Mouse (Mus musculus): Measurements from ENCODE around the gene Mxi1.

Gene Mxi1

DNA sequence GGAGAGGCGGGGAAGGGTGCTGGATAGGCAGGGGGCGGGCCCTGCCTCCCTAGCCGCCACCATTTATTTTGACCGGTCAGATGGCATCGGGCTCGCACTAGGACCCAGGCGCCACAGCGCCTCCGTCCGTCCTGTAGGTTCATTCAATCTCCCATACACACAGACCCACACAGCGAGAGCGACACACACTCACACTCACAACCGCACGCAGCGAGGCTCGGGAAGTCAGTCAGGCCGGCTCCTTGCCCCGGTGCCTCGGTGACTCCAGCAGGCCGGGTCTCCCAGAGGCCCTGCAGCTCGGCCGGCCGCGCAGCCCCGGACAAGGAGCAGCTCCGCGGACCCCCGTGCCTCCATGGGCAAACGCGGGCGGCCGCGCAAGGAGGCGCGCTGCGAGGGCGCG is at the start of gene Mxi1:
Gene Mxi1, plus strand, starts transcription at position 171 of the 400 bp plus-strand sequence.
- DNase-seq (ENCODE audit: low spot score in 2 of 2), result peak; percentile 84 to 85

DNA sequence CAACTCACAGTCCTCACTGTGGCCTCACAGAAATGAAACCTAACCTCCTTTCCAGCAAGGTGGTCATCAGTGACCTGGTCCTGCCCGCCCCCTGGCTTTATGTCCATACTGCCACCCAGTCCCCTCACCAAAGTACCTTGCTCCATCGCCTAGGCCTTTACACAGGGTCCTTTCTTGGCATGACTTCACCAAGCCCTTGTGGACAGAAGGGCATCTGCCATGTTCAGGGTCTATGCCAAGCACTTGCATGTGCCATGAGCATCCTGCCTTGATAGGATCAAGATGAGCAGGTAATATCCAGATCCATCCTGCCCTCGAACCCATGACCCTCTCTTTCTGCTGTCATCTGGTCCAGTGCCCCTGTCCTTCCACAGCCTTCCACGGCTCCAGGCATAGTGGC is 49.5 kb upstream of the Mxi1 start:
- DNase-seq (ENCODE audit: low spot score in 2 of 2), result no peak

GRCm38 (mm10) chr19:53262061-53262460 is 48.3 kb upstream of the Mxi1 start:
- no peak for DNase-seq (ENCODE audit: low spot score in 2 of 2)

GRCm38 (mm10) chr19:53263859-53264733 is 46.2 kb upstream of the Mxi1 start:
- DNase-seq (ENCODE audit: low spot score in 2 of 2), result no peak

- DNase-seq (ENCODE audit: low spot score in 2 of 2), result no peak
Observed at GRCm38 (mm10) chr19:53264821-53265727, 45.2 kb upstream of the Mxi1 start.

DNA sequence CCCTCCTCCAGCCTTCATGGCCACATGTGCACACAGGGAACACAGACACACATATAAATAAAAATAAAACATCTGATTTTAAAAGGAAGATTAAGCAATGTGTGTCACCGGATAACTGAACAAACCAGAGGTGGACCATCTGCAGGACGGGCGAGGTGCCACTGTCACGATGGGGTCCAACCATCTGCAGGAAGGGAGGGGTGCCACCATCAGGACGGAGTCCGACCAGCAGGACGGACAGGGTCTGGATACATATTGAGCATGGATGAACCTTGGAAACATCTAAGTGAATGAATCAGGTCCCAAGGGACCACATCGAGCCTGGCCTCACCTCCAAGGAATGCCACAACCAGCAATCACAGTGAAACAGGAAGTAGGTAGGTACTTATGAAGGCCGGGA is 43.0 kb upstream of the Mxi1 start:
- DNase-seq (ENCODE audit: low spot score in 2 of 2), result no peak

DNA sequence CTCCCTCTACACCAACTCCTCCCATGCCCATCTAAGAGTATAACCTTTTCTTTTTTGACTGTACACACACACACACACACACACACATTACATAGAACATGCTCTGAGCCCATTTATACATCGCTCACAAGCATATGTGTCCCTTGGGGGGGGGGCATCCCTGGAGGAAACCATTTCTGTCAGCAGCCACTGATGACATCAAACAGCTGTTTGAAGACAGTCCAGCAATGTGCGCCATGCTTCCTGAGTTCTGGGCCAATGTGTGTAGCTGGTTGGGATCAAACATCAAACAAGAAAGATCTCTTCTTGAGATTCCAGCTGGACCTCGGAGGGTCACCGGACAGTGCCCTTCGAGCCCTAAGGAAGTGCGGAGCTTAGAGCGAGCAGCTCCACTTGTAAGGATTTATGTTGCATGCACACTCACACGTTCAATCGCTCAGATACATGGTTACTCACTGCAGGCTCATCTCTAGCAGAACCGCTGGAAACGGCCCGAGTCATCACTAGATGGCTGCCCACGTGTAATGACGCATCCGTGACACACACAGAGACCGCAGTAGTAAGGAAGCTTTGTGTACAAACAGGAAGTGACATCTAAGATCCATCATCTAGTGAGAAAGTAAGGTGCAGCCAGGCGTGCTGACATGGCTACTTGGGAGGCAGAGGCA is 37.1 kb upstream of the Mxi1 start:
- no peak for DNase-seq (ENCODE audit: low spot score in 2 of 2)

DNA sequence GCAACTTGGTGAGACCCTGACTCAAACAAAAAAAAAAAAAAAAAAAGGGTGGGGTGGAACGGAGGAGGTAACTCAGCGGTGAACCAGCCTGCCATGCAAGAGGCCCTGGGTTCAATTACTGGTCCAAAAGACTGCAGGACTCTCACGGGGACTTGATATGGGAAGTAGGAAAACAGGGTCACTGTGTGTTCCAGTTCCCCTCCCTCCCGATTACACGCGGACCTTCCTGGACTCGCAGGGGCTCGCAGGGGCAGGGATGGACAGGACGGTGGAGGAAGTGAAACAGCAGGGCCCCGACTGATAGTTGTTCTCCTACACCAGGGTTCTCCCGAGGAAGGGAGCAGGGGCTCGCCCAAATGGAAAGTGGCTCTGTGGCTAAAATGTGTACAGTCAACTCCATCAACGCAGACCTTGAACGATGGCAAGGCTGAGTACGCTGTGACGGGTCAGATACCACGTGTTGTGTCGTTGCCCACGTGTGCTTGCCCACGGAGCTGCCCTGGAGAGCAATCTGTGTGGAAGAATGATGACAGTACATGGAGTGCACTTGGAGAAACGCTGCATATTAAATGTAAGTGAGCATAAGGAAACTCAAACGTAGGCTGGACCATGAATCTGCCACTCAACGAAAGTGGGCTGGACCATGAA is 36.4 kb upstream of the Mxi1 start:
- DNase-seq (ENCODE audit: low spot score in 2 of 2), result no peak

GRCm38 (mm10) chr19:53275204-53275603 is 35.1 kb upstream of the Mxi1 start:
- DNase-seq (ENCODE audit: low spot score in 2 of 2), result no peak

DNA sequence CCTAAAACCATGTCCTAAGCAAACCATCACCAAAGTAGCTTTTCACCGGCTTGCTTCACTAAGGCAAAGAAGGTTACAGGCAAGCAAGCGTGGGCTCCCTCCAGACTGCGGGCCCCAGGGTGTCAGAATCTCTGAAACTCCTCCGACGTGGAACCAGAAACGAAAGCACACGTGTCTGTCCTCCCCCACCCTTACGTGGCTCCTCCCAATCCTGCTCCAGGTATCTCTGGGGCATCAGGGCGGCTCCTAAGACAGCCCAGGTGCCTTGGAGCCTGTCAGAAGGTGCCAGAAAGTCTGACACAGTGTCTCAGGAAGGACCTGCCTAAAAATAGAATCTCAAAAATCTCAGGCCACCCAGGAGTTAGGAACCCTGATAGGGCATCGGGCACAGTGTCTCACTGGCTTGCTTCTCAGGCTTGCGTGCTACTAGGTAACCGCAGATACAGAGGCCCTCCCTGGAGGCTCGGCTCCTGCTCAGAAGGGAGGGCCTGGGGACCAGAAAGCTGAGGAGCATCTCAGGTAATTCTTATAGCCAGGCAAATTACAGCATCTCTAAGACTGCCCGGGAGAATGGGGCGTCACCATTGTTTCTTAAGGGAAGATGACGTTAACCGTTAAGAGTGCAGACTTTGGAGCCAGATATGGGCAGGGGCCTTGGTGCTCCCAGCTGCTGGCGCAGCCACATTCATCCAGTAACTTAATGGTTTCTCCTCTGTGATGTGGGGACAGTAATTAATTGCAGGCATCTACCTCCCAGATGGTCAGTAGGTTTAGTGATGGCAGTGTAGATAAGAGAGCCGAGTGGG is 33.2 kb upstream of the Mxi1 start:
- DNase-seq (ENCODE audit: low spot score in 2 of 2), result no peak

GRCm38 (mm10) chr19:53278491-53279415 is 31.6 kb upstream of the Mxi1 start:
- no peak for DNase-seq (ENCODE audit: low spot score in 2 of 2)

DNA sequence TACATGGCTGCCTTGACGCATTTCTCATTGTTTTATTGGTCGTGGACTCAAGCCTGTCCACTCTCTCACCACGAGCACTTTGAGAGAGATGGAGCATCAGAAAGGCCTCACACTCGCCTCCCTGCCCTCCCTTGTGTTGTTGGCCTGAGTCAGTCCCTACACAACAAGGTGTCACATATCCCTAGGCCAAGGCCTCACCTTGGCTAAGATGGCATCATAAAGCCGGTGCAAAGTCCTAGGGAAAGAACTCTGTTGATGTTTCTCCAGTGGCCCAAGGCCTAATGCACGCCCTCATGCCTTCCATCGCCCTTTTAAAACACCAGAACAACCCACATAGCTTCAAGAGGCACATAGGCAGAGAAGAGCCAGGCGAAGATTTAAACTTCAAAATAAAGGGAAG is 30.1 kb upstream of the Mxi1 start:
- DNase-seq (ENCODE audit: low spot score in 2 of 2), result no peak

DNA sequence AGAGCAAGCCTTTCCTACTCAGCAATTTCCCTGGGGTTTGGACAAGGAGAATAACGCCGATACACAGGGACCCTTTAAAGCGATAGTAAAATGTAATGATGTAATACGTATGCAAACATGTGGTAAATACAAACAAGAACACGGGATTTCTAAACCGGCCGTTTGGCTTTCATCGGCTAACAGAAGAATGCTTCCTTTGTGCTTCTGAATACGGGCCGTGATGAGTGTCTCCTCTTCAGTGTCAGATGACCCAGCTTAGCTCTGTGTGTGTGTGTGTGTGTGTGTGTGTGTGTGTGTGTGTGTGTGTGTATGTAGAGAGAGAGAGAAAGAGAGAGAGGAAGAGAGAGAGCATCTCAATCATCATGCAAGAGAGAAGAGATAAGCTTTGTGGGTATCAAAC is 27.7 kb upstream of the Mxi1 start:
- DNase-seq (ENCODE audit: low spot score in 2 of 2), result no peak

DNA sequence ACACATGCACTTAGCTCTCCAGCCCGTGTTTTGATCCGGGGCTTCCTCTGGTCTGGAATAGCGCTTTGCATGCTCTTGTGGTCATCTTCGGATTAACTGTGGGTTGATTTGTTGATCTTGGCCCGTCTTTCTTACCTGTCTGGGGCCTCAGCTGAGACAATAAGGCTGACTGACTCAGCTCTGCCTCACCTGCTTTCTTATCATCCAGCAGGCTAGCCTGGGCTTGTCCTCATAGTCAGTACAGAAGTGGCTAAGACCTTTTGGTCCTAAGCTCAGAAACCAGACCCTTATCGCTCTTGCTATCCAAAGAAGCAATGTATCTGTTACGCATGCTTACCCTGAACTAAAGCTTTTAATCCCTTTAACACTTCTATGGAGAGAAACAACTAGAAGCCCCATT is 26.6 kb upstream of the Mxi1 start:
- DNase-seq (ENCODE audit: low spot score in 2 of 2), result no peak

GRCm38 (mm10) chr19:53284268-53285208 is 25.8 kb upstream of the Mxi1 start:
- DNase-seq (ENCODE audit: low spot score in 2 of 2), result peak in 1 of 2 experiments; percentile 39

DNA sequence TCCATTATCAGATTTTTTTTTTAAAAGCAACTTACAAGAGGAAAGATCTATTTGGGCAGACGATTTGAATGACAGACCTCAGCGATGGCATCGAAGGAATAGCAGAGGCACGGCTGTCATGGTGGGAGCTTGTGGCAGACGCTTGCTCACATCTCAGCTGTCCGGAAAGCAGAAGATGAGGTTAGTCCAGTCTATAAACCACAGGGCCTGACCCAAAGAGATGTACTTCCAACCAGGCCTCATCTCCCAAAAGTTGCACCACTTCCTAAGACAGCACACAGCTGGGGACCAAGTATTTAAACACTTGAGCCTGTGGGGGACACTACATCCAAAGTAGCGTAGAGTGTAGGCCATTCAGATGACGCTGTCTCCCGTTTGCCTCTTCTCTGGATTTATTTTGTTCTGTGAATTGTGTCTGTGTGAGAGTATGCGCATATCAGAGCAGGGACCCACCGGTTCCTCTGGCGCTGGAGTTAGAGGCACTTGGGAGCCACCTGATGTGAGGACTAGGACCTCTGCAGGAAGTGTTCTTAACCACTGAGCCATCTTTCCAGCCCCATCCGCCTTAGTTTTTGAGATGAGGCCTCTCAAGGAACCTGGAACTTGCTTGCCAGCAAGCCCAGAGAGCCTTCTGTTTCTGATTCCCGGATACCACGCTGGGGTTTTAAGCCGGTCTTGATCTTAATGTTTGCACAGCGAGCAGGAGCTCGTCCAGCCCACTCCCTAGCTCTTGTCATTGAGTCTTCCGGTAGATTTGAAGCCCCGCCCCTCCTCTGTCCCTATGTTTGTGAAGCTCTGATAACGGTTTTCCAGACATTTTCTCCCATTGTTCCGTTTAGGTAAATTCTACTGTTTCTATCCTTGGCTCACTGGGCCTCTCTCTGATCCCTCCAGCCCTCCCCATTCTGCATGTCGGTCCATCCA is 13.7 kb upstream of the Mxi1 start:
- DNase-seq (ENCODE audit: low spot score in 2 of 2), result no peak

DNA sequence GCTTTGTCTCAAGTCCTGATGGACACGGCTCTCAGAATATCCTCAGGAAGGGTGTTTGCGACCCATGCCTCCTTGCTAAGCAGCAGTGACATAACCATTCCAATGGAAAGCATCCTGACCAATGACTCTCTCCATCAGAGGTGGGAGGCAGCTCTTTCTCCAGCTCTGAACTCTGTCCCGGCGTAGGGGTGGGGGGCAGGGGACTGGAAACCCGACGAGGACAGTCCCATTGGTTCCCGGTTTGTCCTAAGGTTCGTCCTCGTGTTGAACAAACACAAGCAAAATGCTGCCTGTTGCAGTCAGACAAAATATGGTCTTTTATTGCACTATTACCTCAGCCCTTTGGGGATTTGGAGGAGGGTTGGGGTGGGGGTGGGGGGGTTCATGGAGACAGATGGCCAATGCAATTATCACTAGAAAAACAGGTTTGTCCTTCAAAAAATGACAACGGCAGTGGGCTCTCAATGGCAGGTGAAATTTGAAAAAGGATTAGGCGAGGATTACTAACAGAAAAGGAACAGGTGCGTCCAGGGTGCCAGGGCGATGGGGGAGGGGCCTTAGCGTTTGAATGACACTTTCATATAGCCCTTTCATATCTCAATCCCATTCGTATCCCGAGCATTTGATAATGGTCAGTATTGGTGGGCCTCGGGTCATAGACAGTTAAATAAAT is 11.0 kb upstream of the Mxi1 start:
- DNase-seq (ENCODE audit: low spot score in 2 of 2), result no peak

Measured in spleen, postnatal 10 days (tissue).